Mouse (Mus musculus) testis, adult 2 months (tissue): ENCODE results near the gene Lgr4.

Source experiments
- CTCF ChIP-seq: fragments of 200-500 bp; IDR thresholded peaks from 2 replicates; pipeline ENCODE4 v1.5.1; 2012; ENCODE audit warnings: low read depth, mild to moderate bottlenecking, inconsistent platforms, low read length, moderate library complexity; ENCODE audit not compliant: control insufficient read depth, insufficient read depth, insufficient replicate concordance
- POLR2A ChIP-seq: fragments of 200-500 bp; IDR thresholded peaks from 2 replicates; pipeline ENCODE4 v1.6.1; 2012; ENCODE audit warnings: low read depth, mild to moderate bottlenecking, inconsistent platforms, low read length, moderate library complexity; ENCODE audit not compliant: control insufficient read depth

GRCm38 (mm10) chr2:109881625-109882024 is 35.8 kb upstream of the Lgr4 start:
- TF ChIP-seq POLR2A (no peak), CTCF (no peak)
